9 mouse cellular contexts compared by ENCODE assay signal in the genomic region with DNA sequence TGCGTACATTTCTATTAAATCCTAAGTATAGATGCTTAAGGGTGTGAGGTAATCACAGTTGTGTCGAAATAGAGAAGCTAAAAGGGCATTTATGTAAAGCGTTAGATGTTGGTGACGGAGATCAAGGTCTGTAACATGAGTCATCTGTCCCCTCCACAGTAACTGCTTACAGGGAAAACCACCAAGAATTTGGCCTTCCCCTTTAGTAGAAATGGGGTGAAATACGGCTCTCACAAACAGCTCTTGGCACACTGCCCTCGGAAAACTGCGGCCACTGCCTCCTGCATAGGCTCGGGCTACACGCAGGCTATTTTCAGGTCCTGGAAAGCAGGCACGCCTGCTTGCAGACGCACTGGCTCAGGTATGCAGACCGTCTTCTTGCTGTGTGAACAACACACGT. TPM values are rescaled to one million over a fixed set of nuclear protein-coding genes. Genes with fewer than 3 reads are reported as not detected.
DNase-seq lines count a peak whose midpoint lies in the region; ATAC-seq and TF ChIP-seq lines count a peak whose summit lies in the region.
"Had no signal": no experiment of that assay in that cellular context is flagged by ENCODE, and none has a peak within 500 bp of the region (broad histone marks: within the 10 kb centered on the region; RNA-seq: fewer than 3 reads in every experiment).

No protein-coding gene starts in this region.

- no peak for TF ChIP-seq RAD21 in MEL (IDR thresholded peaks at IDR 0.05; ENCODE audit: low read depth, low read length)

- peak overlapping the region; percentile 59 for H3K9ac ChIP-seq in MEL (ENCODE audit: control insufficient read depth, low read depth, low read length, poor library complexity, severe bottlenecking)

- no peaks in the 10 kb centered on the region for H3K9me3 ChIP-seq in MEL (replicated peaks; ENCODE audit: insufficient read depth, low read length)
- H3K9me3 ChIP-seq in forebrain, embryonic 10.5 days, result no peaks in the 10 kb centered on the region

- peaks cover 7 to 23% of the 10 kb centered on the region in 2 experiments for H3K4me1 ChIP-seq in MEL (ENCODE audit: control insufficient read depth in 1 of 2, insufficient read depth in 2 of 2, low read length in 2 of 2)
- H3K4me1 ChIP-seq in lung, adult 2 months (ENCODE audit: control insufficient read depth, insufficient read depth, low read length), result peaks cover 10% of the 10 kb centered on the region
- peaks cover 15% of the 10 kb centered on the region for H3K4me1 ChIP-seq in thymus, adult 2 months (replicated peaks; ENCODE audit: control insufficient read depth, insufficient read depth, low read length)
- peaks cover 17% of the 10 kb centered on the region for H3K4me1 ChIP-seq in forebrain, embryonic 10.5 days

- intact Hi-C loops in heart, postnatal 25 days (cut with DNase I), result loop anchor here (5.0 kb wide), 2 partner anchors 36 to 86 kb away; partner anchors contain the start of gene Pla1a

- peak overlapping the region; percentile 60 for H3K27ac ChIP-seq in MEL (ENCODE audit: control insufficient read depth, low read depth, low read length)
- no peak overlapping the region for H3K27ac ChIP-seq in thymus, adult 2 months (ENCODE audit: control insufficient read depth, insufficient read depth, low read length)
- H3K27ac ChIP-seq in forebrain, embryonic 10.5 days, result no peak overlapping the region

- H3K36me3 ChIP-seq in MEL (ENCODE audit: control insufficient read depth in 1 of 2, insufficient read depth in 2 of 2, low read length in 2 of 2), result peaks cover 0 to 20% of the 10 kb centered on the region in 2 experiments; a peak in 2 of 4 replicates
- no peaks in the 10 kb centered on the region for H3K36me3 ChIP-seq in thymus, adult 2 months (ENCODE audit: control insufficient read depth, insufficient read depth, low read length)
- H3K36me3 ChIP-seq in forebrain, embryonic 10.5 days (replicated peaks), result no peaks in the 10 kb centered on the region

- 32% methylated on average over 13 of the region's 13 CpGs for WGBS in lung, adult 2 months
- WGBS in thymus, adult 2 months, result 30% methylated on average over 13 of the region's 13 CpGs
- WGBS in forebrain, embryonic 10.5 days, result 91% methylated on average over 13 of the region's 13 CpGs

- no peaks in the 10 kb centered on the region for H3K27me3 ChIP-seq in MEL (ENCODE audit: control insufficient read depth in 1 of 2, insufficient read depth in 2 of 2, low read length in 2 of 2)
- no peaks in the 10 kb centered on the region for H3K27me3 ChIP-seq in thymus, adult 2 months (ENCODE audit: control insufficient read depth, insufficient read depth, low read length)
- H3K27me3 ChIP-seq in forebrain, embryonic 10.5 days (ENCODE audit: poor library complexity, severe bottlenecking), result no peaks in the 10 kb centered on the region

- TF ChIP-seq CTCF in MEL (IDR thresholded peaks at IDR 0.05 in 2 of 3, conservative IDR thresholded peaks at IDR 0.05 in 1 of 3; ENCODE audit: control insufficient read depth in 1 of 3, insufficient read depth in 1 of 3, low read depth in 2 of 3, low read length in 3 of 3, poor library complexity in 1 of 3, severe bottlenecking in 1 of 3), result no peak
- no peak for TF ChIP-seq CTCF in lung, adult 2 months (IDR thresholded peaks at IDR 0.05; ENCODE audit: insufficient read depth, low read length)
- TF ChIP-seq CTCF in thymus, adult 2 months (IDR thresholded peaks at IDR 0.05; ENCODE audit: borderline replicate concordance, control insufficient read depth, extremely low read depth, insufficient read depth, low read length, poor library complexity), result no peak

- no peak for TF ChIP-seq POLR2A in MEL (IDR thresholded peaks at IDR 0.05; ENCODE audit: control insufficient read depth in 1 of 2, insufficient read depth in 1 of 2, low read depth in 1 of 2, low read length in 2 of 2, poor library complexity in 1 of 2)
- TF ChIP-seq POLR2A in lung, adult 2 months (IDR thresholded peaks at IDR 0.05; ENCODE audit: borderline replicate concordance, extremely low read depth, low read depth, low read length), result no peak
- TF ChIP-seq POLR2A in thymus, adult 2 months (IDR thresholded peaks at IDR 0.05; ENCODE audit: control insufficient read depth, extremely low read depth, insufficient read depth, low read length, poor library complexity), result no peak

- no peaks in the 10 kb centered on the region for H3K79me2 ChIP-seq in MEL (ENCODE audit: control insufficient read depth, insufficient read depth, low read length, poor library complexity)

- peak overlapping the region; percentile 8 to 55; a peak in 3 of 4 replicates for H3K4me3 ChIP-seq in MEL (ENCODE audit: control insufficient read depth in 1 of 2, insufficient read depth in 1 of 2, low read depth in 2 of 2, low read length in 2 of 2)
- H3K4me3 ChIP-seq in lung, adult 2 months (replicated peaks; ENCODE audit: extremely low read depth, low read depth, low read length), result no peak overlapping the region
- no peak overlapping the region for H3K4me3 ChIP-seq in thymus, adult 2 months (ENCODE audit: control insufficient read depth, insufficient read depth, low read length)
- H3K4me3 ChIP-seq in forebrain, embryonic 10.5 days, result no peak overlapping the region

- peak; percentile 78 for ATAC-seq in common myeloid progenitor, adult 5-6 weeks (replicated peaks; ENCODE audit: low read depth, poor library complexity, severe bottlenecking)

- peak; percentile 97 for DNase-seq in 3T3-L1 (ENCODE audit: low read depth, low spot score)
- DNase-seq in MEL (ENCODE audit: low read depth, low spot score), result peak; percentile 90
- DNase-seq in heart, postnatal 25 days (ENCODE audit: low spot score), result peak; percentile 26
- DNase-seq in lung, adult 2 months, result peak; percentile 40
- peak; percentile 34 for DNase-seq in testis, postnatal 14 days (ENCODE audit: low spot score)
- DNase-seq in thymus, adult 2 months, result no peak
- DNase-seq in forebrain, embryonic 10.5 days (ENCODE audit: extremely low spot score, low spot score), result no peak

- TF ChIP-seq EP300 in MEL (IDR thresholded peaks at IDR 0.05; ENCODE audit: low read depth in 1 of 2, low read length in 2 of 2), result peak; percentile 41 to 46; a peak in 3 of 4 replicates

TF ChIP-seq in MEL, 35 proteins besides CTCF, POLR2A, EP300 and RAD21:
- TF ChIP-seq MYC (IDR thresholded peaks at IDR 0.05; ENCODE audit: low read depth, low read length) (no peak), JUND (IDR thresholded peaks at IDR 0.05; ENCODE audit: low read depth, low read length) (peak; percentile 74; the same call in 1 of the 2 replicates), ETS1 (IDR thresholded peaks at IDR 0.05; ENCODE audit: low read depth, low read length) (peak; percentile 88), MXI1 (IDR thresholded peaks at IDR 0.05; ENCODE audit: low read depth, low read length) (peak; percentile 31; the same call in 1 of the 2 replicates), SIN3A (IDR thresholded peaks at IDR 0.05; ENCODE audit: low read length) (peak; percentile 32; the same call in 1 of the 2 replicates)
TF ChIP-seq in MEL: peak in this region for 4.

RNA-seq across cellular contexts. Expression of gene Popdc2, which starts 34.1 kb away (rescaled TPM):
- 15.2 and 17.5 TPM in 2 replicates for total RNA-seq in MEL (2012; rRNA removed)
- 10 to 100 TPM in 1 of 2 experiments, not detected in 1; 45.4 TPM for polyA plus RNA-seq in MEL (2012; ENCODE audit: insufficient read depth in 1 of 2, insufficient read length in 2 of 2, low read depth in 1 of 2, low replicate concordance in 2 of 2, missing spikeins in 1 of 2)
- 0.09 TPM in 1 of 2 replicates, not detected in the other for total RNA-seq in common myeloid progenitor, adult 5-6 weeks (2017)
- total RNA-seq in heart, postnatal 25 days (2021), result 100 to 1,000 TPM; 481 to 520 TPM
- polyA plus RNA-seq in lung, adult 2 months (2012; rRNA removed), result 20.4 and 30.9 TPM in 2 replicates
- polyA plus RNA-seq in thymus, adult 2 months (2012; rRNA removed), result 3.1 and 33.2 TPM in 2 replicates
- 0.63 and 0.73 TPM in 2 replicates for polyA plus RNA-seq in forebrain, embryonic 10.5 days (2016; fragmentation: Nextera tagmentation; extraction: Ambion mirVana)

RNA-seq across cellular contexts. Expression of gene Pla1a, which starts 36.8 kb away (rescaled TPM):
- total RNA-seq in MEL (2012; rRNA removed), result not detected in 2 replicates
- polyA plus RNA-seq in MEL (2012; ENCODE audit: insufficient read depth in 1 of 2, insufficient read length in 2 of 2, low read depth in 1 of 2, low replicate concordance in 2 of 2, missing spikeins in 1 of 2), result under 1 TPM in 1 of 2 experiments, not detected in 1; 0.04 TPM
- not detected in 2 replicates for total RNA-seq in common myeloid progenitor, adult 5-6 weeks (2017)
- total RNA-seq in heart, postnatal 25 days (2021), result 1 to 10 TPM; 6.5 to 8.4 TPM
- polyA plus RNA-seq in lung, adult 2 months (2012; rRNA removed), result 1.6 and 2.0 TPM in 2 replicates
- 4.1 and 5.5 TPM in 2 replicates for polyA plus RNA-seq in thymus, adult 2 months (2012; rRNA removed)
- not detected in 2 replicates for polyA plus RNA-seq in forebrain, embryonic 10.5 days (2016; fragmentation: Nextera tagmentation; extraction: Ambion mirVana)
- polyA plus RNA-seq: embryonic facial prominence, embryonic 11.5 days had no signal

RNA-seq across cellular contexts. Expression of gene Gm21987, which starts 49.3 kb away (rescaled TPM):
- total RNA-seq in MEL (2012; rRNA removed), result not detected in 2 replicates
- polyA plus RNA-seq in MEL (2012; ENCODE audit: insufficient read depth in 1 of 2, insufficient read length in 2 of 2, low read depth in 1 of 2, low replicate concordance in 2 of 2, missing spikeins in 1 of 2), result not detected
- not detected in 2 replicates for total RNA-seq in common myeloid progenitor, adult 5-6 weeks (2017)
- not detected for total RNA-seq in heart, postnatal 25 days (2021)
- not detected in 2 replicates for polyA plus RNA-seq in lung, adult 2 months (2012; rRNA removed)
- not detected in 2 replicates for polyA plus RNA-seq in thymus, adult 2 months (2012; rRNA removed)
- not detected in 2 replicates for polyA plus RNA-seq in forebrain, embryonic 10.5 days (2016; fragmentation: Nextera tagmentation; extraction: Ambion mirVana)

RNA-seq across cellular contexts. Expression of gene Cox17, which starts 49.4 kb away (rescaled TPM):
- total RNA-seq in MEL (2012; rRNA removed), result 293 and 295 TPM in 2 replicates
- 100 to 1,000 TPM in 1 of 2 experiments, not detected in 1; 269 TPM for polyA plus RNA-seq in MEL (2012; ENCODE audit: insufficient read depth in 1 of 2, insufficient read length in 2 of 2, low read depth in 1 of 2, low replicate concordance in 2 of 2, missing spikeins in 1 of 2)
- total RNA-seq in common myeloid progenitor, adult 5-6 weeks (2017), result 270 and 347 TPM in 2 replicates
- total RNA-seq in heart, postnatal 25 days (2021), result 100 to 1,000 TPM; 261 to 277 TPM
- polyA plus RNA-seq in lung, adult 2 months (2012; rRNA removed), result 63.2 and 64.6 TPM in 2 replicates
- polyA plus RNA-seq in thymus, adult 2 months (2012; rRNA removed), result 61.0 and 68.7 TPM in 2 replicates
- polyA plus RNA-seq in forebrain, embryonic 10.5 days (2016; fragmentation: Nextera tagmentation; extraction: Ambion mirVana), result 134 TPM in 2 replicates

RNA-seq across cellular contexts. Expression of gene Maats1, which starts 54.2 kb away (rescaled TPM):
- 0.10 TPM in 1 of 2 replicates, not detected in the other for total RNA-seq in MEL (2012; rRNA removed)
- polyA plus RNA-seq in MEL (2012; ENCODE audit: insufficient read depth in 1 of 2, insufficient read length in 2 of 2, low read depth in 1 of 2, low replicate concordance in 2 of 2, missing spikeins in 1 of 2), result under 1 TPM in 1 of 2 experiments, not detected in 1; 0.03 TPM
- not detected in 2 replicates for total RNA-seq in common myeloid progenitor, adult 5-6 weeks (2017)
- not detected for total RNA-seq in heart, postnatal 25 days (2021)
- polyA plus RNA-seq in lung, adult 2 months (2012; rRNA removed), result 1.7 and 2.5 TPM in 2 replicates
- 0.05 and 0.12 TPM in 2 replicates for polyA plus RNA-seq in thymus, adult 2 months (2012; rRNA removed)
- 0.31 and 0.36 TPM in 2 replicates for polyA plus RNA-seq in forebrain, embryonic 10.5 days (2016; fragmentation: Nextera tagmentation; extraction: Ambion mirVana)

Comparison
In these comparisons a context has a peak if more than half of its experiments do, and no peak if none do; other contexts are left out.
1. DNase-seq: peak in 3T3-L1 (single experiment), MEL (single experiment), heart, postnatal 25 days (single experiment), lung, adult 2 months (single experiment) and testis, postnatal 14 days (single experiment); none in thymus, adult 2 months (single experiment) and forebrain, embryonic 10.5 days (single experiment).
2. H3K4me3 ChIP-seq: peak in MEL (2 of 2); none in lung, adult 2 months (single experiment), thymus, adult 2 months (single experiment) and forebrain, embryonic 10.5 days (single experiment).